Mouse (Mus musculus) embryonic facial prominence, embryonic 11.5 days (tissue): ENCODE results near the gene BC025920. TPM values are rescaled to one million over a fixed set of nuclear protein-coding genes. Genes with fewer than 3 reads are reported as not detected.

Source experiments
- ATAC-seq: fragments of 200-750 bp; cut with Nextera tagmentation; replicated peaks from 2 replicates; pipeline ENCODE4 v1.8.0; 2017; ENCODE audit warnings: low read depth; ENCODE audit not compliant: insufficient number of reproducible peaks, low FRiP score, low TSS enrichment
- DNase-seq: peaks from one replicate; pipeline ENCODE4 v3.0.0-alpha.2; 2015; ENCODE audit warnings: low spot score
- H3K27ac ChIP-seq: fragments of 300-500 bp; sonication (generic); replicated peaks from 2 replicates; pipeline ENCODE4 v1.5.1; 2014; ENCODE audit warnings: mild to moderate bottlenecking, low read depth, low read length, control low read depth
- H3K27me3 ChIP-seq: fragments of 300-500 bp; sonication (generic); 2 replicates; pipeline ENCODE4 v1.6.1; 2014; ENCODE audit warnings: mild to moderate bottlenecking, low read length, moderate library complexity, mixed read lengths; ENCODE audit not compliant: control insufficient read depth, insufficient read depth
- H3K36me3 ChIP-seq: fragments of 300-500 bp; sonication (generic); replicated peaks from 2 replicates; pipeline ENCODE4 v1.6.1; 2014; ENCODE audit warnings: low read depth, mild to moderate bottlenecking, low read length, moderate library complexity, mixed read lengths; ENCODE audit not compliant: control insufficient read depth, insufficient read depth
- H3K4me1 ChIP-seq: fragments of 300-500 bp; sonication (generic); 2 replicates; pipeline ENCODE4 v1.6.1; 2014; ENCODE audit warnings: low read length, mixed read lengths; ENCODE audit not compliant: control insufficient read depth, insufficient read depth
- H3K4me2 ChIP-seq: fragments of 300-500 bp; sonication (generic); 2 replicates; pipeline ENCODE4 v1.6.1; 2014; ENCODE audit warnings: low read depth, mild to moderate bottlenecking, control low read depth, low read length, moderate library complexity
- H3K4me3 ChIP-seq: fragments of 300-500 bp; sonication (generic); 2 replicates; pipeline ENCODE4 v1.5.1; 2014; ENCODE audit warnings: low read depth, low read length, control low read depth
- H3K9ac ChIP-seq: fragments of 300-500 bp; sonication (generic); replicated peaks from 2 replicates; pipeline ENCODE4 v1.6.1; 2014; ENCODE audit warnings: mild to moderate bottlenecking, control low read depth, low read length
- H3K9me3 ChIP-seq: fragments of 300-500 bp; sonication (generic); replicated peaks from 2 replicates; pipeline ENCODE4 v1.6.1; 2016; ENCODE audit warnings: mild to moderate bottlenecking, low read length, inconsistent platforms, mixed read lengths; ENCODE audit not compliant: control insufficient read depth
- WGBS: fragments of 180-500 bp; shearing (Covaris S2); extraction: QIAGEN DNeasy Blood & Tissue Kit; methylation state at CpG from one replicate; pipeline ENCODE4 v1.1.7; 2014; 5-methylcytosine and 5-hydroxymethylcytosine counted together
- polyA plus RNA-seq: library from polyadenylated mRNA; unstranded; fragments of >200 nt; fragmentation: Nextera tagmentation; extraction: Ambion mirVana; gene quantifications from 2 replicates; pipeline ENCODE4 v1.2.1, GENCODE M21; 2014

The BC025920 gene
- 0.52 and 0.70 TPM in 2 replicates for polyA plus RNA-seq

DNA sequence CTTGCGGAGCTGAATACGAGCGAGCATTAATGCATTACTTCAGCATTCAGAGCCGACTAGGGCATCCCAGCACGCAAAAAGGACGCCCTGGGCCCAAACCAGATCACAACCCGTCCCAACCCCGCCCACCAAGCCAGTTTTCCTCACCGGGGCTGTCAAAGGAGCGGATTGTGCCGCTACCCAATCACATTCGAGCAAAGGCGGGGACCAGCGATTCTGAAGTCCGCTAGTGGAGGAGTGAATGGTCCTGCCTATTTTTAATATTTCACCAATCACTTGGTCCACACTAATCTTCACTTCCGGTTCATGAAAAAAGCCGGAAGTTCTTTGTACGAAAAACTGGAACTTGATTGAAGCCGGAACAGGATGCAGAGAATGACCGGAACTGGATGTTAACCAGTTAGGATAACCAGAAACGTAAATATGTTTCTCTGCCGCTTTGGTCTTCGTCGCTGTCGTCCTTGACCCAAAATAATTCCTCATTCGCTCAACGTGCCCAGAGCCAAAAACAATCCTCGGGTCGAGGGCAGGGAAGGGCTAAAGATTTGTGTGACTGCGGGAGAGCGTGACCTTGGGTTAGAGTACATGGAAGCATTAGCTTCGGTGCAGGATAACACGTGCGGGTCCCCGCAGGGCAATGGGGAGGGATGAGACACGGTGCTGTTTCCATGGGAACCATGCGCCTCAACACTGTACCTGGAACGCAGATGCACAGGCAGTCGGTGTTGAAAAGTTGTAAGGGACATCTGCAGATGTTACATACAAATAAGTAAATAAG, at the start of gene BC025920:
Gene BC025920 (plus strand): TSS at position 297 of the 778 bp plus-strand sequence.
- Histone ChIP-seq H3K4me3 (peak within 1 kb of the TSS; percentile 50), H3K27ac (peak within 1 kb of the TSS; percentile 70), H3K9ac (peak within 1 kb of the TSS; percentile 67), H3K36me3 (no peaks in the 10 kb centered on the region), H3K4me1 (peaks cover 4% of the 10 kb centered on the region), H3K4me2 (peak within 1 kb of the TSS; percentile 80), H3K9me3 (no peaks in the 10 kb centered on the region), H3K27me3 (no peaks in the 10 kb centered on the region)
- under 1% methylated on average over 39 of the region's 39 CpGs for WGBS
- DNase-seq (peak; percentile 98), ATAC-seq (peak; percentile 75)

GRCm38 (mm10) chr10:81556282-81556681, 49.8 kb upstream of the BC025920 start:
- H3K4me3 ChIP-seq: no peak overlapping the region
- no peaks in the 10 kb centered on the region for H3K27me3 ChIP-seq
- ATAC-seq (no peak), DNase-seq (no peak)
- no peak overlapping the region for H3K27ac ChIP-seq
- 67% methylated on average over 3 of the region's 3 CpGs for WGBS
- H3K9me3 ChIP-seq: no peaks in the 10 kb centered on the region
- H3K9ac ChIP-seq: no peak overlapping the region
- H3K36me3 ChIP-seq: no peaks in the 10 kb centered on the region
- H3K4me2 ChIP-seq: no peak overlapping the region
- H3K4me1 ChIP-seq: peaks cover 8% of the 10 kb centered on the region

- Histone ChIP-seq H3K4me2 (no peak overlapping the region), H3K9ac (no peak overlapping the region), H3K27ac (no peak overlapping the region), H3K27me3 (no peaks in the 10 kb centered on the region), H3K9me3 (no peaks in the 10 kb centered on the region), H3K36me3 (no peaks in the 10 kb centered on the region), H3K4me1 (peaks cover 6% of the 10 kb centered on the region; the same call in 1 of the 2 replicates), H3K4me3 (no peak overlapping the region)
- 29% methylated on average over 1 of the region's 1 CpGs for WGBS
- ATAC-seq (no peak), DNase-seq (no peak)
Observed at GRCm38 (mm10) chr10:81557491-81557890, 48.6 kb upstream of the BC025920 start.

DNA sequence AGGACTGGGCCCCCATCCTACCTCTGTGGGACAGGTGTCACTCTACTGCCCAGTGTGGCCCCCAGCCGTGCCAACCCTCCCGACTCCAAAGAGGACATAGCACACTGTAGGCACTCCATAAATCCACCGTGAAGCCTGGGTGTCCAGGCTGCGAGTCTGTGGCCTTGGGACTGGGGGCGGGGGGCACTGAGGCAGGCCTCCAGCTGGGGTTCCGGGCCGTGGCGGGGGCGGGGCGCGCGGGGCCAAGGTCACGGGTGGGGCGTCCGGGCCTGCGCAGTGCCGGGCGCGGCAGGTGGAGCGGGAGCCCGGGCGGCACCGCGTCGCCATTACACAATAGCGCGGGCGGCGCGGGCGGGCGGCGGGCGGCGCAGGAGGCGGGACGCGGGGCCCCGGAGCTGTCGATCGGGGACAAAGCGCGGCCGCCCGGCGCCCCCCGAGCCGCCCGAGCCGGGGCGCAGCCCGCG, 46.9 kb upstream of the BC025920 start, which contains the start of gene Aes:
Gene Aes (plus strand): TSS at position 326 of the 464 bp plus-strand sequence.
- 0 out of 2 replicates have a peak, but pooled peaks have one; percentile 5 for ATAC-seq
- DNase-seq: no peak
- peak within 1 kb of the TSS; percentile 92 for H3K4me2 ChIP-seq
- under 1% methylated on average over 38 of the region's 53 CpGs for WGBS
- H3K4me3 ChIP-seq: peak within 1 kb of the TSS; percentile 89
- peak within 1 kb of the TSS; percentile 99 for H3K9ac ChIP-seq
- no peaks in the 10 kb centered on the region for H3K27me3 ChIP-seq
- no peaks in the 10 kb centered on the region for H3K9me3 ChIP-seq
- H3K36me3 ChIP-seq: no peaks in the 10 kb centered on the region
- H3K27ac ChIP-seq: peak within 1 kb of the TSS; percentile 82
- H3K4me1 ChIP-seq: peaks cover 15% of the 10 kb centered on the region

GRCm38 (mm10) chr10:81559627-81560539, 46.2 kb upstream of the BC025920 start:
- H3K36me3 ChIP-seq: no peaks in the 10 kb centered on the region
- DNase-seq (no peak), ATAC-seq (0 out of 2 replicates have a peak, but pooled peaks have one; percentile 14)
- 2% methylated on average over 33 of the region's 36 CpGs for WGBS
- peaks cover 18% of the 10 kb centered on the region for H3K4me1 ChIP-seq
- H3K4me2 ChIP-seq: peak overlapping the region; percentile 92
- H3K9ac ChIP-seq: peak overlapping the region; percentile 99
- peak overlapping the region; percentile 89 for H3K4me3 ChIP-seq
- H3K27ac ChIP-seq: peak overlapping the region; percentile 82
- H3K9me3 ChIP-seq: no peaks in the 10 kb centered on the region
- H3K27me3 ChIP-seq: no peaks in the 10 kb centered on the region

DNA sequence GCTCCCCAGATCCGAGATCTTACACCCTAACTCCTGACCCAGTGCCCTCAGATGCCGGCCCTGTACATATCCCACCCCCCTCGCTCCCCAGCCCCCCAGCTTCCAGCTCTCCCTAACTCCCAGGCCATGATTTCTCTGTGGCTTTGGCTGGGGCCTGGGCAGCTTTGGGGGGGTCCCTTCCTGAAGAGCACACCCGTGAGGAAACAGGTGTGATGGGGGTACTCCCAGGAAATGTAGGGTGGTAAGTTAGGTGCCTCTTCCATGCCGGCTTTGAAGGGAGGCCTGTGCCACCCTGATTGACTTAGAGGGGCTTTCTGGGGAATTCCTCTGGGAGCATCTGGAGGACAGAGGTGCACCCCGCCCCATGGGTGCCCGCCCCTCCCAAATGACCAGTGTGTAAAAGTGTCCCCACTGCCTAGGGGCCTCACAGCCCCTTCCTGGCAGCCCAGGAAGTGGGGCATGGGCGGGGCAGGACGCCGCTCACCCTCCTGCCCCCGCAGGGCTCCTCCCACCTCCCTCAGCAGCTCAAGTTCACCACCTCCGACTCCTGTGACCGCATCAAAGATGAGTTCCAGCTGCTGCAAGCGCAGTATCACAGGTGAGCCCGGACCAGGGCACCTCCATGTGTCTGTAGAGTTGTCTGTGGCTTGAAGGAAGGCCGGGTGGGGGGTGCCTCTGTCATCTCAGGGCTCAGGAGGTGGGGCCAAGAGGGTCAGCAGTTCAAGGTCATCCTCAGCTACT, 45.2 kb upstream of the BC025920 start:
- peaks cover 18% of the 10 kb centered on the region for H3K4me1 ChIP-seq
- H3K9me3 ChIP-seq: no peaks in the 10 kb centered on the region
- peak overlapping the region; percentile 99 for H3K9ac ChIP-seq
- no peak for ATAC-seq
- no peaks in the 10 kb centered on the region for H3K27me3 ChIP-seq
- DNase-seq: no peak
- peak overlapping the region; percentile 92 for H3K4me2 ChIP-seq
- peak overlapping the region; percentile 89 for H3K4me3 ChIP-seq
- WGBS: 13% methylated on average over 16 of the region's 16 CpGs
- H3K36me3 ChIP-seq: peaks cover 5% of the 10 kb centered on the region
- H3K27ac ChIP-seq: peak overlapping the region; percentile 82; the same call in 1 of the 2 replicates

- no peak overlapping the region for H3K27ac ChIP-seq
- DNase-seq (no peak), ATAC-seq (no peak)
- peaks cover 5% of the 10 kb centered on the region for H3K36me3 ChIP-seq
- H3K9ac ChIP-seq: no peak overlapping the region
- no peaks in the 10 kb centered on the region for H3K9me3 ChIP-seq
- H3K27me3 ChIP-seq: no peaks in the 10 kb centered on the region
- 71% methylated on average over 6 of the region's 6 CpGs for WGBS
- no peak overlapping the region for H3K4me2 ChIP-seq
- H3K4me3 ChIP-seq: no peak overlapping the region
- H3K4me1 ChIP-seq: peaks cover 18% of the 10 kb centered on the region
Observed at GRCm38 (mm10) chr10:81562411-81562810, 43.7 kb upstream of the BC025920 start.
